Mouse (Mus musculus): ENCODE measurements around the gene St3gal3.

GRCm38 (mm10) chr4:118137311-118137710 is 2.6 kb upstream of the St3gal3 start:
- TF ChIP-seq CTCF (IDR thresholded peaks at IDR 0.05; ENCODE audit: extremely low read depth, insufficient read length, insufficient replicate concordance, low read depth, low read length) (no peak), POLR2A (IDR thresholded peaks at IDR 0.05; ENCODE audit: low read depth, low read length) (no peak)
